Mouse (Mus musculus) forebrain, embryonic 15.5 days (tissue): ENCODE measurements around the gene Pkd1l2. TPM values are rescaled to one million over a fixed set of nuclear protein-coding genes. Genes with fewer than 3 reads are reported as not detected.

Source experiments
- ATAC-seq: fragments of 200-750 bp; cut with Nextera tagmentation; replicated peaks from 2 replicates; pipeline ENCODE4 v1.8.0; 2017; ENCODE audit warnings: mild to moderate bottlenecking, moderate TSS enrichment, moderate library complexity
- H3K27ac ChIP-seq: fragments of 300-500 bp; sonication (generic); replicated peaks from 2 replicates; pipeline ENCODE4 v1.5.1; 2015; ENCODE audit warnings: mild to moderate bottlenecking, inconsistent platforms
- H3K27me3 ChIP-seq: fragments of 300-500 bp; sonication (generic); 2 replicates; pipeline ENCODE4 v1.6.1; 2015; ENCODE audit warnings: inconsistent platforms
- H3K36me3 ChIP-seq: fragments of 300-500 bp; sonication (generic); 2 replicates; pipeline ENCODE4 v1.6.1; 2015; ENCODE audit warnings: mild to moderate bottlenecking, inconsistent platforms
- H3K4me1 ChIP-seq: fragments of 300-500 bp; sonication (generic); 2 replicates; pipeline ENCODE4 v1.6.1; 2015; ENCODE audit warnings: inconsistent platforms
- H3K4me2 ChIP-seq: fragments of 300-500 bp; sonication (generic); replicated peaks from 2 replicates; pipeline ENCODE4 v1.6.1; 2015; ENCODE audit warnings: mild to moderate bottlenecking, inconsistent platforms
- H3K4me3 ChIP-seq: fragments of 300-500 bp; sonication (generic); 2 replicates; pipeline ENCODE4 v1.5.1; 2015; ENCODE audit warnings: mild to moderate bottlenecking, inconsistent platforms
- H3K9ac ChIP-seq: fragments of 300-500 bp; sonication (generic); replicated peaks from 2 replicates; pipeline ENCODE4 v1.6.1; 2015; ENCODE audit warnings: mild to moderate bottlenecking, inconsistent platforms
- H3K9me3 ChIP-seq: fragments of 300-500 bp; sonication (generic); 2 replicates; pipeline ENCODE4 v1.6.1; 2016; ENCODE audit warnings: inconsistent platforms
- WGBS: fragments of 180-500 bp; shearing (Covaris S2); methylation state at CpG from one replicate; pipeline ENCODE4 v1.1.7; 2015; ENCODE audit warnings: mixed read lengths; 5-methylcytosine and 5-hydroxymethylcytosine counted together
- polyA plus RNA-seq: library from polyadenylated mRNA; unstranded; fragments of >200 nt; fragmentation: Nextera tagmentation; extraction: Ambion mirVana; gene quantifications from 2 replicates; pipeline ENCODE4 v1.2.1, GENCODE M21; 2015

Pkd1l2 gene
- polyA plus RNA-seq: not detected in 2 replicates

DNA sequence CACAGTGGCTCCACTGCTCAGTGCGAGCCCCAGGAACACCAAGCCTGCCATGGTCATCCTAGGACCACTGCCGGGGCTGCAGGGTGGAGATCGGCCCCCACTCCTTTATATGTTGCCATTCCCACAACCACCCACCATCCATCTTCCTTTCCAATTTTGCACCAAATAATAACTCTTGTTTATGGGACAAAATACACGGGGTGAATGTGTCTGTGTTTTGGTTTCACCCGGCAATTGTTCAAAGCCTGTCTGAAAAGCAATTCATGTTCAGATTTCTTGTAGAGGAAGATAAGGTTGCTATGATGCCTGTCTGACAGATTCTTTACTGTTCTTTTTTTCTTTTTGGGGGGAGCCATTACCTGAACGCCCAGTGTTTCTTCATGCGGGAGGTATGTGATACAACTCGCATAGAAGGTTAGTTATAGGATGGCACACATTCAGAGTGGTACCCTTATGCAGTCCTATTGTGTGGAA, at the start of gene Pkd1l2:
Gene Pkd1l2, minus strand, starts transcription at position 51 of the 474 bp plus-strand sequence.
- no peak within 1 kb of the TSS for H3K27ac ChIP-seq
- H3K4me3 ChIP-seq: no peak within 1 kb of the TSS
- no peak within 1 kb of the TSS for H3K9ac ChIP-seq
- no peaks in the 10 kb centered on the region for H3K9me3 ChIP-seq
- no peaks in the 10 kb centered on the region for H3K36me3 ChIP-seq
- H3K4me2 ChIP-seq: no peak within 1 kb of the TSS
- 85% methylated on average over 8 of the region's 8 CpGs for WGBS
- no peaks in the 10 kb centered on the region for H3K4me1 ChIP-seq
- ATAC-seq: no peak
- no peaks in the 10 kb centered on the region for H3K27me3 ChIP-seq

DNA sequence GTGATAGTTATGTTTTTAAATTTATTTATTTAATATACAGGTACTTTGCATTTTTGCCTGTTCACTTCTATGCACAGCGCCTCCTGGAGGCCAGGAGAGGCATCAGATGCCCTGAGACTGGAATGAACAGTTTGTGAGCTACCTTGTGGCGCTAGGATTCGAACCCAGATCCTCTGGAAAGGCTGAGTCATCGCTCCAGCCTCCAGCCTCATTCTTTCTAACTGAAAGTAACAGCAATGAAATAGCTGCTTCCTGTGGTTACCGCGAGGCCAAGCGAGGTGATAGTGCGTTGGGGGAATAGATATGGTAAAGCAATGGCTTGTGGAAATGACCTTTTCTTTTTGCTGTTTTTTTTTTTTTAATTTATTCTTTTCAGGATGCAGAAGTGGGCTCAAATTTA, 44.8 kb upstream of the Pkd1l2 start:
- Histone ChIP-seq H3K36me3 (no peaks in the 10 kb centered on the region), H3K27ac (no peak overlapping the region), H3K27me3 (no peaks in the 10 kb centered on the region), H3K4me1 (no peaks in the 10 kb centered on the region), H3K9ac (no peak overlapping the region), H3K9me3 (no peaks in the 10 kb centered on the region), H3K4me2 (no peak overlapping the region), H3K4me3 (no peak overlapping the region)
- WGBS: 83% methylated on average over 8 of the region's 8 CpGs
- no peak for ATAC-seq

DNA sequence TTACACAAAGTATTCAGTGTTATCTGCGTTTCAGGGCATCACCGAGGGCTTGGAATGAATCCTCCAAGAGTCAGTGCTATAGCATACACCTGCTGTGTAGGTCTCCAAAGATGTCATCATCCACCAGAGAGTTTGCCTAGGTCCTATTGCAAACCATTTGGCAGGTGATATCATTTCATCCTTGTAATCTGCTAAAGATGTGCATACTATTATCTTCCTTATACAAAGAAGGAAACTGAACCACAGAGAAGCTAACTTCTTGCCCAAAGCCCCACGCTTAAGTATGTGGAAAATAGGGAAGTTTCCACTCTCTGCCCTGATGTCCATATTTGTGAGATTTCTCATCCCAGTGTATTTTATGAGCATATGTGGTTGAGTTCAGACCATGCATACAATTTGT, 44.2 kb upstream of the Pkd1l2 start:
- Histone ChIP-seq H3K27me3 (no peaks in the 10 kb centered on the region), H3K4me3 (no peak overlapping the region), H3K27ac (no peak overlapping the region), H3K4me1 (no peaks in the 10 kb centered on the region), H3K36me3 (no peaks in the 10 kb centered on the region), H3K4me2 (no peak overlapping the region), H3K9ac (no peak overlapping the region), H3K9me3 (no peaks in the 10 kb centered on the region)
- 97% methylated on average over 3 of the region's 3 CpGs for WGBS
- ATAC-seq: no peak

DNA sequence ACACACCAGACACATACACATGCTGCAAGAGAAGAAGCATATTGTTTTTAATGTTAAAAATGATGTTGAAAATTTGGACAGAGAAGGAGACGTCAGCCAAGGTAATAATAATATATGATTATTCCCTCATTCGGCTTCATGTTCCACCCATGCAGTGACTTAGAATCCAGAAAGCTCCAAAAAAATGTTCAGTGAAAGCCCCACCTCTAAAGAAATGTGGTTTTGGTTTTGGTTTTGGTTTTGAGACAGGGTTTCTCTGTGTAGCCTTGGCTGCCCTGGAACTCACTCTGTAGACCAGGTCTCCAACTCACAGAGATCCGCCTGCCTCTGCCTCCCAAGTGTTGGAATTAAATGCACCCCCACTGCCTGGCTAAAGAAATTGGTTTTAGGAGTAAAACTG, 43.6 kb upstream of the Pkd1l2 start:
- H3K36me3 ChIP-seq: no peaks in the 10 kb centered on the region
- H3K4me3 ChIP-seq: no peak overlapping the region
- no peak overlapping the region for H3K4me2 ChIP-seq
- H3K4me1 ChIP-seq: no peaks in the 10 kb centered on the region
- no peak overlapping the region for H3K27ac ChIP-seq
- 96% methylated on average over 3 of the region's 3 CpGs for WGBS
- H3K27me3 ChIP-seq: no peaks in the 10 kb centered on the region
- no peaks in the 10 kb centered on the region for H3K9me3 ChIP-seq
- H3K9ac ChIP-seq: no peak overlapping the region
- no peak for ATAC-seq

DNA sequence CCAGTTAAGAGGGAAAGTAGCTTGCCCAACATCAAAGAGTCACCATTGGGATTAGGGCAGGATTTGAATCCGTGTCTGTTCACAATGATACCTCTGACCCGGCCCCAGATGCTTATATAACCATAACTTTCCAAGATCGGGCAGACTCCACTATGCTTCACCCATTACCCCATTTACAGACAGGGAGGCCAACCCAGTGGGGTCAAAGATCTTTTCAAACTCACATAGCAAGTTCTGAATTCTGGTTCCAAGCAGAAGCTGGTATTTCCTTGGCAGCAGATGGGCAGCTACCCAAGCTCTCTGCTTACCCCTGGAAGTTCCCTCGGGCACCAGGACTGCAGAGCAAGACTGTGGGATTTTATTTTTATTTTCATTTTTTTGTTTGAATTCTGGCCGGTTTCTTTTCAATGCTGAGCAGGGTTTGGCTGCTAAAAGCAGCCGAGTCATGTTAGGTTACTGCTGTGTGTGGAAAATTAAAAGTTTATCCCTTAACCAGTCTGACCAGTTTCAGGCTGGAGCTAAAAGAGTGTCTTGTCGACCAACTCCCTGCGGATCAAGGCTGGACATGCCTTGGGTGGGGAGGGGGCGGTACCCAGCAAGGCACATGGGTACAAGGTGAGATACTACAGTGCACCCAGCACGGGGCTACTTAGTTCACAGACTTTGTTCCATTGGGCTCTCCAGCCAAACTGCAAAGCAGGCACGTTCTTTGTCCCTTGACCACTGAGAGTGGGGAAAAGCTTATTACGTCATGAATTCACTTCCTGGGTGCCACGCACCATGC, 41.8 kb upstream of the Pkd1l2 start:
- Histone ChIP-seq H3K27ac (no peak overlapping the region), H3K9me3 (no peaks in the 10 kb centered on the region), H3K4me3 (no peak overlapping the region), H3K4me1 (no peaks in the 10 kb centered on the region), H3K36me3 (no peaks in the 10 kb centered on the region), H3K4me2 (no peak overlapping the region), H3K27me3 (no peaks in the 10 kb centered on the region), H3K9ac (no peak overlapping the region)
- no peak for ATAC-seq
- 81% methylated on average over 13 of the region's 13 CpGs for WGBS

DNA sequence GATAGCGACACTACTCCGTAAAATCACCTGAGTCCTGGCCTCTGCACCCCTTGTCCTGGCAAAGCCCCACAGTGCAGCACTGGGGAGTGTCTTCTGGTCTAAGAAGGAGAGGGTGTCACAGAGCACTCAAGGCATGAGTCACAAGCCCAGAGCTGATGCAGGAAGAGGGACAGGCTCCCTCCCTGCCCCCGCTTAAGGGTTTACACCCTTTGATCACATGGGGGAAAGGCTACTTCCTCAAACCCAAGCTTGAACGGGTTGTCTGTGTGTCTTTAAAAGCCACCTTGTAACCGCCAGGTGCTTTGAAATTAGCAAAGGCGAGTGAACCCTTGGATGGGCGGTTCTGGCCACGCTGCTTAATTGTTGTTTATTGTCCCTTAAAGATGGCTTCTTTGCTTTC, 39.0 kb upstream of the Pkd1l2 start:
- Histone ChIP-seq H3K36me3 (no peaks in the 10 kb centered on the region), H3K9ac (no peak overlapping the region), H3K4me3 (no peak overlapping the region), H3K9me3 (no peaks in the 10 kb centered on the region), H3K4me2 (no peak overlapping the region), H3K4me1 (no peaks in the 10 kb centered on the region), H3K27ac (no peak overlapping the region), H3K27me3 (no peaks in the 10 kb centered on the region)
- 67% methylated on average over 8 of the region's 8 CpGs for WGBS
- ATAC-seq: no peak

DNA sequence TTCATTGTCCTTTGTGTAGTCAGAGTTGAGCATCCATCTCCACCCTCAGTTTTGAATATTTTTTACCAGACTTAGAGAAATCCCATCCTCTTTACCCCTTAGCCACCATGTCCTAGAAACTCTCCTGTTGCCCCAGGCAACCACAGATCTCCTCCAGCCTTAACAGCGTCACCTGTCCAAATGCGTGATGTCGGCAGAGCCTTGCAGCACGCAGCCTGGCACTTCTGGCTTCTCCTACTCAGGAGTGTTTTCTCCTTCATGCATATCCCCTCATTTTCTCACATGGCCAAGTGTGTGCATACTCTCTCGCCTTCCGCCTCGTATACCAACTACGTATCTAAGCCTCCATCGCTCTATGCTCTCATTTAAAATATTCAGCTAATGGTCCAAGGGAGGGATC, 36.2 kb upstream of the Pkd1l2 start:
- no peak overlapping the region for H3K9ac ChIP-seq
- no peaks in the 10 kb centered on the region for H3K36me3 ChIP-seq
- no peak overlapping the region for H3K27ac ChIP-seq
- H3K9me3 ChIP-seq: no peaks in the 10 kb centered on the region
- peaks cover 9% of the 10 kb centered on the region for H3K4me1 ChIP-seq
- ATAC-seq: no peak
- no peak overlapping the region for H3K4me3 ChIP-seq
- no peaks in the 10 kb centered on the region for H3K27me3 ChIP-seq
- WGBS: 89% methylated on average over 9 of the region's 9 CpGs
- no peak overlapping the region for H3K4me2 ChIP-seq

DNA sequence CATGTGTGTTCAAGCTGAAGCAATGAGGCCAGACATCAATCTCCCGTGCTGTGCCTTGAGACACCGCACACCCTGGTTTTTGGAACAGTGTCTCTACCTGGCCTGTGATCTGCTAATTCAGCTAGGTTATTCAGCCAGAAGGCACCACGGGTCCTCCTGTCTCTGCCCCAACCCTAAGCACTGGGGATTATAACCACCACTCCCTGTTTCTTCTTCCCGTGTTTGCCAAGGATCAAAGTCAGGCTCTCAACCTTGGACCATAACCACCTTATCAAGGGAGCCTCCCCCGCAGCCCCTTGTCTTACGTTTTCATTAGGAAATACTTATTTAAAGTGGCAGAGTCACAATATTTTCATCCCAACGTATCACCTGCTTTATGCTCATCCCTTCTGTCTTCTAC, 34.3 kb upstream of the Pkd1l2 start:
- no peaks in the 10 kb centered on the region for H3K9me3 ChIP-seq
- H3K36me3 ChIP-seq: no peaks in the 10 kb centered on the region
- no peak overlapping the region for H3K27ac ChIP-seq
- no peak overlapping the region for H3K9ac ChIP-seq
- no peak for ATAC-seq
- H3K27me3 ChIP-seq: no peaks in the 10 kb centered on the region
- 75% methylated on average over 7 of the region's 7 CpGs for WGBS
- H3K4me2 ChIP-seq: no peak overlapping the region
- H3K4me3 ChIP-seq: no peak overlapping the region
- H3K4me1 ChIP-seq: peaks cover 9% of the 10 kb centered on the region

DNA sequence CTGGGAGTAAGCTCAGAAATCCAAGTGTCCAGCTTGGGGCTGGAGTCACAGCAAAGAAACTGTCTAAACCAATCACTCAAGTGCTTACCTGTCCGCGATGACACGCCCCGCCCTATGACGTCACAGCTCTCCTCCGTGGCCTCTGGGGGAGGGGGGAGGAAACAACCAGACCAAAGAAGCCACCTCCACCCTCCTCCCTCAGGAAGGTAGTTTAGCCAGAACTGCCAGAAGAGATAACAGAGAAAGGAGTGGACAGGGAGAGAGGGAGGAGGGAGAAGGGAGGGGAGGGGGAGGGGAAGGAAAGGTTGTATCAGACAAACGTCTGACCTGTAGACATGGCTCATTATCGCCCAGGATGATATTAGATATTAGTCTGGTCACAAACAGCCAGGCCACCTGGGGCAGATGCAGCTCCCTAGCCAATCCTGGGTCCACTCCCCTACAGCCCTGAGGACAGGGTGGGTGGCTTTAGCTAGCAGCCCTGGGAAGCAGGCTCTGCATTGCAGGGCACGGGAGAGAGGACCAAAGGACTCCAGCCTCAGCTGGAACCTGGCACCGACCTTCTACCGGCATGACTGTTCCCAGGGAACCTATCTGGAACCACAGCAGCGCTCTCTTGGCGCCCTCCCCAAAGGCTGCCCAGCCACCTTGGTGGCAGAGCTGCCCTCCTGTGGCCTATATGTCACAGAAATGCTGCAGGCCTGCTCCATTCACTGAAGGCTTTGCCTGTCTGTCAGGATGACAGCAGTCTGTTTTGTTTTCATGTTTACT, 33.6 kb upstream of the Pkd1l2 start:
- no peak overlapping the region for H3K9ac ChIP-seq
- H3K27ac ChIP-seq: no peak overlapping the region
- H3K9me3 ChIP-seq: no peaks in the 10 kb centered on the region
- H3K4me2 ChIP-seq: peak overlapping the region; percentile 17; the same call in 1 of the 2 replicates
- peaks cover 9% of the 10 kb centered on the region for H3K4me1 ChIP-seq
- ATAC-seq: no peak
- no peak overlapping the region for H3K4me3 ChIP-seq
- no peaks in the 10 kb centered on the region for H3K36me3 ChIP-seq
- H3K27me3 ChIP-seq: no peaks in the 10 kb centered on the region
- WGBS: 14% methylated on average over 13 of the region's 13 CpGs

DNA sequence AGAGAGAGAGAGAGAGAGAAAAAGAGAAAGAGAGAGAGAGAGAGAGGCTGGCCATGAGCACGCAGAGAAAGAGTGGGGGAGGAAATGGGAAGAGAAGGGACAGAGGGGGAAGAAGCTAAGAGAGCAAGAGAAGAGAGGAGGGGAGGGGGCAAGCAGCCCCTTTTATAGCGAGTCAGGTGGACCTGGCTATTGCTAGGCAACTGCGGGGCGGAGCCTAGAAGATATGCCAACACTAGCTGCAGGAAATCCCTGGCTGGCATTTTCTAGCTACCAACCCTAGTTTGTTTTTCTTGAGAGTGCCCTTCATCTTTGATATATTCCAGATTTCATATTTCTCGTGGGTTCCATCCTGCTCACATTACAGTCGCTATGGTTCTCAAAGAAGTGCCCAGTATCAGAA, 32.8 kb upstream of the Pkd1l2 start:
- 38% methylated on average over 6 of the region's 6 CpGs for WGBS
- Histone ChIP-seq H3K27ac (no peak overlapping the region), H3K4me2 (0 out of 2 replicates have a peak overlapping the region, but pooled peaks have one; percentile 17), H3K4me1 (peaks cover 9% of the 10 kb centered on the region), H3K36me3 (no peaks in the 10 kb centered on the region), H3K27me3 (no peaks in the 10 kb centered on the region), H3K9me3 (no peaks in the 10 kb centered on the region), H3K4me3 (no peak overlapping the region), H3K9ac (no peak overlapping the region)
- no peak for ATAC-seq

DNA sequence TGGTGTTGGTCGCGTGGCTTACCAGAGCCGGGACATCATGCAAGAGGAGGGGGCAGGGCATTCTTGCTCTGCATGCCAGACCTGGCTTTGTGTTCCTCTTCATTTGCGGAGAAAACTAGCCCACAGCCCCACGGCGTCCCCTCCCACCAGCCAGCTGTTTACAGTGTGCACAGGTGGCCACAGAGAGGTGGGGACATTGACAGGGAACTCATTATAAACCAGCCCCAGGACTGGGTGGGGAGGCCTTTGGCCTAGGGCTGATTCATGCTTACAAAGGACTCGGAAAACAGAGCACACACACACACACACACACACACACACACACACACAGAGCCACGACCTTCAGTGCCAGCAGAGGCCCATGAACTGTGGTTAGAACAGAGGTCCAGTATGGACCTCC, 30.0 kb upstream of the Pkd1l2 start:
- Histone ChIP-seq H3K9ac (no peak overlapping the region), H3K4me2 (no peak overlapping the region), H3K9me3 (no peaks in the 10 kb centered on the region), H3K4me3 (no peak overlapping the region), H3K27ac (no peak overlapping the region), H3K4me1 (peaks cover 9% of the 10 kb centered on the region), H3K36me3 (no peaks in the 10 kb centered on the region), H3K27me3 (no peaks in the 10 kb centered on the region)
- ATAC-seq: no peak
- WGBS: 65% methylated on average over 8 of the region's 8 CpGs

DNA sequence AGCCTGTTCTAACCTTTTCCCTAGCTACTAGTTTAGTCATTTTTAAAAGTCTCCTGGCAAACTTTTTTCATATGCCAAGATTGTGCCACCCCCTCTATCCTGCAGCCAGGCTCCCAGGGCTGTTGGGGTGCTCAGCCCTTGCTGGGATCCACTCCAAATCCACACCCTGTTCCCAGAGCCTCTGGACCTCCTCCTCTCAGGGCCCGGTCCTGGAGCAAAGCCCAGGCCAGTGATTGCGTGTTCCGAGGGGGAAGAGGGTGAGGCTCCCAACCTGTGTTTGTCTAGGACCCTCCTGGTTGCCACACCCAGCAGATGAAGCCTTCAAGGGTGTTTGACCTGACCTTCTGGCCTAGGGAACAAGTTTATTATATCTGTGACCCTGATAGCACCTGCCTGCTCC, 29.4 kb upstream of the Pkd1l2 start:
- Histone ChIP-seq H3K4me3 (no peak overlapping the region), H3K4me1 (peaks cover 9% of the 10 kb centered on the region), H3K4me2 (no peak overlapping the region), H3K27me3 (no peaks in the 10 kb centered on the region), H3K27ac (no peak overlapping the region), H3K9me3 (no peaks in the 10 kb centered on the region), H3K9ac (no peak overlapping the region), H3K36me3 (no peaks in the 10 kb centered on the region)
- no peak for ATAC-seq
- WGBS: 82% methylated on average over 3 of the region's 3 CpGs
